Comparison of ENCODE assay signal across 17 mouse cellular contexts in the genomic region with DNA sequence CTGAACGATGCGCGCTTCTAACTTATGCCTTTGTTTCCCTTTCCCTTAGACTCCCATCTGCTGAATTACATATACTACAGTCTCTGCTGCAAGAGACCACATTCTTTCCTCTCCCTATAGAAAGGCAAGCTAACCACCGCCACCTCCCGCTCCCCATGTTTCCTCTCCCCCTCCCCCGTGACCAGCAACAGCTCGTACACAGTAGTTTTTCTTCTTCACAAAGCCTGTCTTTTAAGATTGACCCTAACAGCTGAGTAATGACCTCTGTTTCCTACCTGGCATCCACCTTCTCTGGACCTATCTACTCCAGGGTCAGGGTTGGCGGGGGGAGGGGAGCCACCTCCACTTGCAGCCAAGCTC. TPM values are rescaled to one million over a fixed set of nuclear protein-coding genes. Genes with fewer than 3 reads are reported as not detected.
DNase-seq lines count a peak whose midpoint lies in the region; ATAC-seq and TF ChIP-seq lines count a peak whose summit lies in the region.
"Had no signal": no experiment of that assay in that cellular context is flagged by ENCODE, and none has a peak within 500 bp of the region (broad histone marks: within the 10 kb centered on the region; RNA-seq: fewer than 3 reads in every experiment).

No protein-coding gene starts in this region.

- no peak overlapping the region for H3K9ac ChIP-seq in heart, adult 2 months (ENCODE audit: low read depth, low read length)
- no peak overlapping the region for H3K9ac ChIP-seq in kidney, embryonic 16.5 days (replicated peaks; ENCODE audit: low read length)
- H3K9ac ChIP-seq: liver, embryonic 14.5 days; midbrain, embryonic 13.5 days; neural tube, embryonic 12.5 days had no signal

- H3K4me2 ChIP-seq in kidney, embryonic 16.5 days (replicated peaks; ENCODE audit: low read depth, low read length): no peak overlapping the region
- H3K4me2 ChIP-seq: midbrain, embryonic 13.5 days; neural tube, embryonic 12.5 days had no signal

- no peak; the same call in 1 of the 2 replicates for ATAC-seq in kidney, embryonic 16.5 days (ENCODE audit: low FRiP score, low TSS enrichment)
- ATAC-seq in megakaryocyte, adult 5-6 weeks (ENCODE audit: poor library complexity, severe bottlenecking): peak; percentile 20
- ATAC-seq: inflammation-experienced regulatory T-cells, adult 6 months; midbrain, embryonic 13.5 days had no signal

- DNase-seq in heart, adult 2 months: no peak
- no peak for DNase-seq in heart, adult 8-10 months (ENCODE audit: low spot score)
- DNase-seq in kidney, postnatal 14 days: no peak
- DNase-seq in R1 (ENCODE audit: low read depth, low spot score): peak; percentile 25
- no peak for DNase-seq in layer of hippocampus, adult 11-12 months (ENCODE audit: low spot score)
- DNase-seq in urinary bladder, postnatal 4 days (ENCODE audit: low spot score in 2 of 2): no peak
- DNase-seq: adrenal gland, adult 8-10 months; B cell, adult 2 months; embryo, embryonic 11 days; gastrocnemius, postnatal 25 days; retina, postnatal 1 day had no signal

- WGBS in heart, adult 2 months: 74% methylated on average over 8 of the region's 8 CpGs
- 76% methylated on average over 8 of the region's 8 CpGs for WGBS in kidney, embryonic 16.5 days

- TF ChIP-seq POLR2A in heart, adult 2 months (IDR thresholded peaks at IDR 0.05; ENCODE audit: insufficient read depth, low read depth, low read length): no peak

- no peaks in the 10 kb centered on the region for H3K79me2 ChIP-seq in heart, adult 2 months (replicated peaks; ENCODE audit: control insufficient read depth, insufficient read depth, low read length)

- peak overlapping the region; percentile 81 for H3K27ac ChIP-seq in heart, adult 2 months
- peak overlapping the region; percentile 57 for H3K27ac ChIP-seq in kidney, embryonic 16.5 days (ENCODE audit: low read length)
- H3K27ac ChIP-seq: liver, embryonic 14.5 days; midbrain, embryonic 13.5 days; neural tube, embryonic 12.5 days had no signal

- TF ChIP-seq CTCF in heart, adult 2 months (IDR thresholded peaks at IDR 0.05): no peak

- TF ChIP-seq EP300 in heart, adult 2 months (IDR thresholded peaks at IDR 0.05; ENCODE audit: insufficient read depth, low read depth, low read length): no peak

- no peak overlapping the region for H3K4me3 ChIP-seq in heart, adult 2 months
- no peak overlapping the region for H3K4me3 ChIP-seq in kidney, embryonic 16.5 days (ENCODE audit: low read length)
- H3K4me3 ChIP-seq: midbrain, embryonic 13.5 days; neural tube, embryonic 12.5 days had no signal

- H3K36me3 ChIP-seq in heart, adult 2 months (ENCODE audit: control insufficient read depth, insufficient read depth, low read length): 0 out of 2 replicates have a peak, but pooled peaks cover 2% of the 10 kb centered on the region
- no peaks in the 10 kb centered on the region for H3K36me3 ChIP-seq in kidney, embryonic 16.5 days (ENCODE audit: insufficient read depth, low read length)
- H3K36me3 ChIP-seq: midbrain, embryonic 13.5 days; neural tube, embryonic 12.5 days had no signal

- intact Hi-C loops in heart, adult 2 months (cut with DNase I): no loop called here

- no peaks in the 10 kb centered on the region for H3K9me3 ChIP-seq in kidney, embryonic 16.5 days (ENCODE audit: low read length)
- H3K9me3 ChIP-seq: midbrain, embryonic 13.5 days; neural tube, embryonic 12.5 days had no signal

- peaks cover 7% of the 10 kb centered on the region for H3K4me1 ChIP-seq in heart, adult 2 months (ENCODE audit: control insufficient read depth, insufficient read depth, low read length)
- H3K4me1 ChIP-seq in kidney, embryonic 16.5 days (ENCODE audit: insufficient read depth, low read length): peaks cover 10% of the 10 kb centered on the region
- H3K4me1 ChIP-seq: midbrain, embryonic 13.5 days; neural tube, embryonic 12.5 days had no signal

- no peaks in the 10 kb centered on the region for H3K27me3 ChIP-seq in heart, adult 2 months (ENCODE audit: control insufficient read depth, insufficient read depth, low read length)
- no peaks in the 10 kb centered on the region for H3K27me3 ChIP-seq in kidney, embryonic 16.5 days (ENCODE audit: insufficient read depth, low read length)
- H3K27me3 ChIP-seq: midbrain, embryonic 13.5 days; neural tube, embryonic 12.5 days had no signal

RNA-seq across cellular contexts. Expression of gene Elk3, which starts 15.8 kb away (rescaled TPM):
- 10 to 100 TPM; 33.8 to 39.4 TPM for total RNA-seq in heart, adult 2 months (2021)
- polyA plus RNA-seq in heart, adult 2 months (2012; rRNA removed): 31.9 and 32.1 TPM in 2 replicates
- total RNA-seq in heart, adult 8-10 months (2022): 10 to 100 TPM; 32.0 to 37.6 (median 35.2) TPM
- polyA plus RNA-seq in kidney, embryonic 16.5 days (2015; fragmentation: Nextera tagmentation; extraction: Ambion mirVana): 41.3 and 45.6 TPM in 2 replicates
- total RNA-seq in megakaryocyte, adult 5-6 weeks (2015): 27.1 and 29.4 TPM in 2 replicates
- total RNA-seq in megakaryocyte, adult 5-6 weeks (2017): 19.8 and 22.6 TPM in 2 replicates
